Mouse (Mus musculus) lung, embryonic 16.5 days (tissue): ENCODE measurements at regions not wholly inside any gene's neighbourhood (a gene's known extent, or its start where the extent isn't known, plus 50 kb on each side); places are given as distances from the start of the nearest gene placed in this dataset.

Source experiments
- ATAC-seq: fragments of 200-750 bp; cut with Nextera tagmentation; 2 replicates; pipeline ENCODE4 v1.8.0; 2017; ENCODE audit warnings: low read depth, mild to moderate bottlenecking, moderate library complexity
- H3K27ac ChIP-seq: fragments of 300-500 bp; sonication (generic); 2 replicates; pipeline ENCODE4 v1.5.1; 2014; ENCODE audit warnings: mild to moderate bottlenecking, control low read depth, low read length
- H3K27me3 ChIP-seq: fragments of 300-500 bp; sonication (generic); 2 replicates; pipeline ENCODE4 v1.6.1; 2014; ENCODE audit warnings: low read depth, low read length, mixed read lengths; ENCODE audit not compliant: control insufficient read depth, insufficient read depth
- H3K36me3 ChIP-seq: fragments of 300-500 bp; sonication (generic); 2 replicates; pipeline ENCODE4 v1.6.1; 2014; ENCODE audit warnings: low read length; ENCODE audit not compliant: control insufficient read depth, insufficient read depth
- H3K4me1 ChIP-seq: fragments of 300-500 bp; sonication (generic); replicated peaks from 2 replicates; pipeline ENCODE4 v1.6.1; 2014; ENCODE audit warnings: low read length, mixed read lengths; ENCODE audit not compliant: control insufficient read depth, insufficient read depth
- H3K4me2 ChIP-seq: fragments of 300-500 bp; sonication (generic); 2 replicates; pipeline ENCODE4 v1.6.1; 2014; ENCODE audit warnings: low read depth, low read length, control low read depth
- H3K4me3 ChIP-seq: fragments of 300-500 bp; sonication (generic); 2 replicates; pipeline ENCODE4 v1.5.1; 2014; ENCODE audit warnings: mild to moderate bottlenecking, low read length, control low read depth
- H3K9ac ChIP-seq: fragments of 300-500 bp; sonication (generic); 2 replicates; pipeline ENCODE4 v1.6.1; 2014; ENCODE audit warnings: low read length, control low read depth
- H3K9me3 ChIP-seq: fragments of 300-500 bp; sonication (generic); 2 replicates; pipeline ENCODE4 v1.6.1; 2016; ENCODE audit warnings: low read length; ENCODE audit not compliant: control insufficient read depth
- WGBS: fragments of 180-500 bp; shearing (Covaris S2); extraction: QIAGEN DNeasy Blood & Tissue Kit; methylation state at CpG from one replicate; pipeline ENCODE4 v1.1.7; 2014; 5-methylcytosine and 5-hydroxymethylcytosine counted together

GRCm38 (mm10) chr1:33214394-33214793, 455.2 kb downstream of the Prim2 start:
- no peaks in the 10 kb centered on the region for H3K27me3 ChIP-seq
- H3K4me3 ChIP-seq = no peak overlapping the region
- no peaks in the 10 kb centered on the region for H3K4me1 ChIP-seq
- no peaks in the 10 kb centered on the region for H3K9me3 ChIP-seq
- WGBS = 83% methylated on average over 1 of the region's 1 CpGs
- no peak overlapping the region for H3K9ac ChIP-seq
- no peak for ATAC-seq
- H3K27ac ChIP-seq = no peak overlapping the region
- no peaks in the 10 kb centered on the region for H3K36me3 ChIP-seq
- no peak overlapping the region for H3K4me2 ChIP-seq

- WGBS = 42% methylated on average over 6 of the region's 6 CpGs
- no peaks in the 10 kb centered on the region for H3K27me3 ChIP-seq
- ATAC-seq = no peak
These were observed 467.9 kb downstream of the Prim2 start for GRCm38 (mm10) chr1:33201571-33202189.

GRCm38 (mm10) chr1:33195114-33195513, 474.5 kb downstream of the Prim2 start:
- Histone ChIP-seq H3K36me3 (no peaks in the 10 kb centered on the region), H3K9ac (no peak overlapping the region), H3K27me3 (no peaks in the 10 kb centered on the region), H3K4me1 (no peaks in the 10 kb centered on the region), H3K4me3 (no peak overlapping the region), H3K27ac (no peak overlapping the region), H3K4me2 (no peak overlapping the region), H3K9me3 (no peaks in the 10 kb centered on the region)
- ATAC-seq = no peak
- 65% methylated on average over 2 of the region's 2 CpGs for WGBS

More at GRCm38 (mm10) chr1:33201571-33202189, 467.9 kb downstream of the Prim2 start:
- Histone ChIP-seq H3K4me3 (no peak overlapping the region), H3K27ac (no peak overlapping the region), H3K9ac (no peak overlapping the region), H3K4me1 (no peaks in the 10 kb centered on the region), H3K9me3 (no peaks in the 10 kb centered on the region), H3K36me3 (no peaks in the 10 kb centered on the region), H3K4me2 (no peak overlapping the region)

GRCm38 (mm10) chr1:33174646-33175435, 494.8 kb downstream of the Prim2 start:
- H3K36me3 ChIP-seq = no peaks in the 10 kb centered on the region
- 57% methylated on average over 10 of the region's 10 CpGs for WGBS
- H3K4me3 ChIP-seq = no peak overlapping the region
- H3K9me3 ChIP-seq = no peaks in the 10 kb centered on the region
- no peak overlapping the region for H3K27ac ChIP-seq
- no peak overlapping the region for H3K4me2 ChIP-seq
- H3K27me3 ChIP-seq = no peaks in the 10 kb centered on the region
- no peak for ATAC-seq
- H3K9ac ChIP-seq = no peak overlapping the region
- no peaks in the 10 kb centered on the region for H3K4me1 ChIP-seq

- Histone ChIP-seq H3K9ac (no peak overlapping the region), H3K9me3 (no peaks in the 10 kb centered on the region), H3K4me1 (no peaks in the 10 kb centered on the region), H3K4me2 (no peak overlapping the region), H3K36me3 (no peaks in the 10 kb centered on the region), H3K27ac (no peak overlapping the region), H3K4me3 (no peak overlapping the region), H3K27me3 (no peaks in the 10 kb centered on the region)
- WGBS = 48% methylated on average over 7 of the region's 7 CpGs
- ATAC-seq = no peak
These were observed 532.6 kb downstream of the Prim2 start for GRCm38 (mm10) chr1:33136991-33137390.

- no peak overlapping the region for H3K4me3 ChIP-seq
- no peak for ATAC-seq
- no peaks in the 10 kb centered on the region for H3K9me3 ChIP-seq
- no peak overlapping the region for H3K4me2 ChIP-seq
- WGBS = 89% methylated on average over 1 of the region's 1 CpGs
- H3K36me3 ChIP-seq = no peaks in the 10 kb centered on the region
- no peak overlapping the region for H3K27ac ChIP-seq
- no peaks in the 10 kb centered on the region for H3K27me3 ChIP-seq
- no peak overlapping the region for H3K9ac ChIP-seq
- H3K4me1 ChIP-seq = no peaks in the 10 kb centered on the region
These were observed 539.2 kb downstream of the Prim2 start for GRCm38 (mm10) chr1:33130351-33130750.

- Histone ChIP-seq H3K36me3 (no peaks in the 10 kb centered on the region), H3K27me3 (no peaks in the 10 kb centered on the region), H3K4me1 (no peaks in the 10 kb centered on the region), H3K4me3 (no peak overlapping the region), H3K4me2 (no peak overlapping the region), H3K9ac (no peak overlapping the region), H3K27ac (no peak overlapping the region), H3K9me3 (no peaks in the 10 kb centered on the region)
- 73% methylated on average over 7 of the region's 7 CpGs for whole genome bisulfite sequencing
- no peak for ATAC-seq
These were observed 544.5 kb downstream of the Prim2 start for GRCm38 (mm10) chr1:33125062-33125461.

GRCm38 (mm10) chr1:33106286-33106685, 559.2 kb upstream of the Gm5415 start:
- no peak for ATAC-seq
- WGBS = 78% methylated on average over 5 of the region's 5 CpGs
- H3K9ac ChIP-seq = no peak overlapping the region

GRCm38 (mm10) chr1:33104296-33104695, 557.2 kb upstream of the Gm5415 start:
- Histone ChIP-seq H3K9me3 (no peaks in the 10 kb centered on the region; the same call in 1 of the 2 replicates), H3K9ac (no peak overlapping the region), H3K27ac (no peak overlapping the region), H3K4me3 (no peak overlapping the region), H3K27me3 (no peaks in the 10 kb centered on the region), H3K36me3 (no peaks in the 10 kb centered on the region), H3K4me2 (no peak overlapping the region), H3K4me1 (no peaks in the 10 kb centered on the region)
- ATAC-seq = no peak
- 83% methylated on average over 1 of the region's 1 CpGs for WGBS

More at GRCm38 (mm10) chr1:33106286-33106685, 559.2 kb upstream of the Gm5415 start:
- no peaks in the 10 kb centered on the region for H3K4me1 ChIP-seq
- no peaks in the 10 kb centered on the region for H3K36me3 ChIP-seq
- no peak overlapping the region for H3K27ac ChIP-seq
- no peak overlapping the region for H3K4me2 ChIP-seq
- H3K4me3 ChIP-seq = no peak overlapping the region
- H3K27me3 ChIP-seq = no peaks in the 10 kb centered on the region
- H3K9me3 ChIP-seq = no peaks in the 10 kb centered on the region; the same call in 1 of the 2 replicates
